Mouse (Mus musculus) thymus, postnatal 36 days (tissue): ENCODE results near the gene Rab13.

Experiments
- DNase-seq, 2 experiments: peaks; one replicate each; pipeline ENCODE4 v3.0.0; 2022; ENCODE audit warnings: mixed read lengths in 2 of 2

Rab13 gene

DNA sequence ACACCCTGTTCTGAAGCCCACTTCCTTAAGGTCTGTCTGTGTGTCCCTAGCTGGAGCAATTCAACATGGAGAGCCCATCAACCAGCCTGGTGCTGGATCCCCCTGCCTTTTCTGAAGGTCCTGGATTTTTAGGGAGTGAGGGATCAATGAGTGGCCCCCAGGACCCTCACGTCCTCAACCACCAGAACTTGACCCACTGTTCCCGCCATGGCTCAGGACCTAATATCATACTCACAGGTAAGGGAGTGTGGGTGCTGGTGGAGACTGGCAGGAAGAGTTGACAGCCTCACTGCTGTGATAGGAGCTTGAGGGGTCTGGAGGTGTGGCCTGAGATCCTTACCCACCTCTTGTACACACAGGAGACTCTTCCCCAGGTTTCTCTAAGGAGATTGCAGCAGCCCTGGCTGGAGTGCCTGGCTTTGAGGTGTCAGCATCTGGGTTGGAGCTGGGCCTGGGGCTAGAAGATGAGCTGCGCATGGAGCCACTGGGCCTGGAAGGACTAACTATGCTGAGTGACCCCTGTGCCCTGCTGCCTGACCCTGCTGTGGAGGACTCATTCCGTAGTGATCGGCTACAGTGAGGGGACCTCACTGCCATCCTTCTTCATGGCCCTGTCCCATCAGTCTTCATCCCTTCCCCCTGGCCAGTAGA, 49.8 kb downstream of the Rab13 start:
- DNase-seq, result no peak

DNA sequence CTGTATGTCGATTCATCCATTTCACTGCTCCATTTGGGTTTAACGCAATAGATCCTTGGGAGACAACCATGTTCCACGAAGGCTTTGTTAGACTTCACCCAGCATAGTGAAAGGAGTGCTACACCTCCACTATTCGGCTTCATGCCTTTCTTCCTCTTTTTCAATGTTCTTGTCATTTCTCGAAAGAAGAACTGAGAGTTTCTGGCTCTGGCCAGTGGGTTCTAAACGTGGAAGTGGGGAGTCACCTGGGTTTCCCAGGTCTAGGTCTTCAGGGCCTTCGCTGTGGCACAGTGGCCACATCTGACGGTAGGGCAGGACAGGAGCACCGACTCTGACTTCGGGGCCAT, 51.2 kb downstream of the Rab13 start:
- DNase-seq, result no peak

DNA sequence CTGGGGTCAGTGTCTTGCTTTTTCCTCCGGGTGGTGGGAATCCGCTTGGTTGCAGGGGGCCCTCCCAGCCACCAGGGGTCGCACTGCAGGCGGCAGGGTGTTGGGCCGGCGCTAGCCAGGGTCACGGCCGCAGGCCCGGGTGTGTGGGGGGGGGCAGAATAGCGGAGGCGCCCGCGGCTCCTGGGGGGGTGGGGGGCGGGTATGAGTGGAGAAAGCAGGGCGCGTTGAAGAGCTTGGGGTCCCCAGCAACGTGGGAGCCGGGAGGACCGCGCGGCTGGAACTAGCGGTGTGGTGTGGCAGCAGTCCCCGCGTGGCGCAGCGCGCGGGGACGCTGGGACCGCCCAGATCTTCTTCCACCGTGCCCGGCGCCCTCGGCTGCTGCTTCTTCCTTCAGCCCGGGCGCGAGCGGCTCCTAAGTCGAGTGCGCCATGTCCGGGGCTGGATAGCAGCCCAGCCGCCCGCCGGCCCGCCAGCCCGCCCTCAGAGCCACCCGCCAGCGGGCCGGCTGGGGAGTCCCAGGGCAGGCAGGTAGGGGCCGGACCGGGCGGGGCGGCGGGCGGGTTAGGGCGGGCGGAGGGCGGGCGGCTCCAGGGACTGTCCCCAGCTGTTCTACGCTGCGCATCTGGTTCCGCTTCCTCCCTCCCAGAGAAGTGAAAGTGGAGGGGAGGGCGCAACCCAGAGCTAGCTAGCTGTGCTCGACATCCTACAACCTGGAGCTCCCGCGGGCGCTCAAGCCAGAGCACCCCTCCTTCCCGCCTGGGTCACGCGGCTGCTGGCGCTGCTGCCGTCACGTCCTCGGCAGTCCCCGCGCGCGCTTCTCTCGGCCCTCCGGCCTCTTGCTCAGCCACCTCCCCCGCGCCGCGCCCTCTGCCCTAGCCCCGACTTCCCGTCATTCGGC, 51.8 kb downstream of the Rab13 start, which contains the start of gene Dennd4b:
TSS of gene Dennd4b (plus strand) at position 152 of the 898 bp plus-strand sequence.
- peak; percentile 89 to 91 for DNase-seq

DNA sequence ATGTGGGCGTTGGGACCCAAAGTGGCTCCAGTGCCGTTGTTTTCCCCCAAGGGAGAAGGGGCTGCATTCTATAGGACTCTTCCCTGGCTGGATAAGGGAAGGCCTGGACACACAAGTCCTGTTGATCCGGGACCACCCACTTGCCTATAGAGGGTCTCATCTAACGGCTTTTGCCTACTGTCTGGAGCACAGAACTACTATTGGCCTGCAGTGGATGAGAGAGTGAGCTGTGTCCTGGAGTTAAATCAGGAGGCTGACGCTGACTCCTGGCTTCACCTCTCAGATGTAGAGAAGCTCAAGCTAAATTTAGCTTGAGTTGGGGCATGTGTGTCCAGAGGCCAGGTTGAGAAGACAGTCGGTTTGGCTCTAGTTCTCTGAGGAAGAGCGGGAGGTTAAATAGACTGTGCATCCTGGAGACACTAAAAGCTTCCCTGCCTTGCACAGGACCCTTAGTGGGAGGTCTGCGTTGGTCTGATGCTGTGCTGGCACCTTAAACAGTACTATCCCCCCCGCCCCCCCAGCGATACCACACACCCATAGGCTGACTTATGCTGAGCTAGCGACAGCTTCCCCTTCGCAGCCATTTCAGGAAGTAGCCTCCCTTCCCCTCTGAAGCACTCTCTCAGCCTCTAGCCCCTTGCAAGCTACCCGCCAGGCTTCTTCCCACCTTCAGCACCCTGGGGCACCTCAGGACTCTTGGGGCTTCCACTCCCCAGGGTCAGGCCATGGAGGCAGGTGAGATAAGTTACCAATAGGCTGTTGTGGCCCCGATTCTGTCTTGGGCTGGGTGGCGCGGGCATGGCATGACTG, 52.6 kb downstream of the Rab13 start:
- DNase-seq, result peak; percentile 63 to 68

DNA sequence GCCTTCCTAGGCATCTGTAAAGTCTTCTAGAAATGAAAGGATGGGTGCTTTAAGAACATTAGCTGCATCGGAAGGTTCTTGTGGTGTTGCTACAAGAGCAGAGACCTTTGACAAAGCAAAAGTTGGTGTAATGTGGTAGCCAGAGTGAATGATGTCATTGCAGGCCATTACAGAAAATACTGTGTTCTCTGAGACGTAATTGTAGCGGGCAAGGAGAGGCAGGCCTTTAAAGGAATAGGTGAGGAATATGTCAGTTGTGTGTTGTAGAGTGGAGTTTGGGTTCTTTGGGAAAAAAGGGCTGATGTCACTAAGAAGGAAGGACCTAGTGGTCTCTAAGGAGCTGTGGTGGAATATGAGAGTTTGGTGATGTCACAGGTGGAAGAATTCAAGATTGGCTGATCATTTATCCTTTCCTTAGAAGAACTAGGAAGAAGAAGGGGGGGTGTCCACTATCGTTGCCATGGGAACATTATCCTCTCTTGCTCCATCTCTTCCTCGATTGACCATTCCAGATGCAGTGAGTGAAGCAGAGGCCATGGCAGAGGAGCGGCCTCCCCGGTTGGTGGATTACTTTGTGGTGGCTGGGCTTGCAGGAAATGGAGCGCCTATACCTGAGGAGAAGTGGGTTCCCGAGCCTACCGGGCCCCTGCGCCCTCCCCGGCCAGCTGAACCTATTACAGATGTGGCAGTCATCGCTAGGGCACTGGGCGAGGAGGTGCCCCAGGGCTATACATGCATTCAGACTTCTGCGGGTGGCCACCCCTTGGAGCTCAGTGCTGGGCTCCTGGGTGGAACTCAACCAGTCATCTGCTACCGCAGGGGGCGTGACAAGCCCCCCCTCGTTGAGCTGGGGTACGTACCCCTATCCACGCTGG, 53.6 kb downstream of the Rab13 start:
- DNase-seq, result peak; percentile 31 to 58

DNA sequence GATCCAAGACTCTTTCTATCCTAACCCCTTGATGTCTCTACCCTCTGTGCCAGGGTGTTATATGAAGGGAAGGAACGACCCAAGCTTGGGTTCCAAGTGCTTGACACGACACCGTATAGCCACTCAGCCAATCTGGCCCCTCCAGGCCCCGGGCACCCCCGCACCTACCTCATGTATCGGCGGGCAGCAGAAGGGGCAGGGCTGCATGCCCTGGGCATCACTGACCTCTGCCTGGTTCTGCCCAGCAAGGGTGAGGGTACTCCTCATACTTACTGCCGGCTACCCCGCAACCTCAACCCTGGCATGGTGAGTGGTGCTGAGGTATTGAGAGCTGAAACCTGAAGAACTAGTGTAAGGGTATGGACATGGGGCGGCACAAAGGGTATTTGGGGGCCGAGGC, 54.7 kb downstream of the Rab13 start:
- DNase-seq, result peak in 1 of 2 experiments; percentile 27

DNA sequence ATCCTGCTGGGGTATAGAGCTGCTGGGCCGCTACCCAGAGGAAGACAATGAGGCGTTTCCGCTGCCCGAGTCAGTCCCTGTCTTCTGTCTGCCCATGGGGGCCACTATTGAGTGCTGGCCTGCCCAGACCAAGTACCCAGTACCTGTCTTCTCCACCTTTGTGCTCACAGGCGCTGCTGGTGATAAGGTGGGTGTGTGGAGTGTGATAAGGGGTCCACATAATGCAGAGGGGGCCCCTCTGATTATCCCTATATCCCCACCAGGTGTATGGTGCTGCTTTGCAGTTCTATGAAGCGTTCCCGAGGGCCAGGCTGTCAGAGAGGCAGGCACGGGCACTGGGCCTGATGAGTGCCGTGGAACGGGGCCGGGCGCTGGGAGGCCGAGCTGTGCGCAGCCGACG, 55.5 kb downstream of the Rab13 start:
- no peak for DNase-seq

DNA sequence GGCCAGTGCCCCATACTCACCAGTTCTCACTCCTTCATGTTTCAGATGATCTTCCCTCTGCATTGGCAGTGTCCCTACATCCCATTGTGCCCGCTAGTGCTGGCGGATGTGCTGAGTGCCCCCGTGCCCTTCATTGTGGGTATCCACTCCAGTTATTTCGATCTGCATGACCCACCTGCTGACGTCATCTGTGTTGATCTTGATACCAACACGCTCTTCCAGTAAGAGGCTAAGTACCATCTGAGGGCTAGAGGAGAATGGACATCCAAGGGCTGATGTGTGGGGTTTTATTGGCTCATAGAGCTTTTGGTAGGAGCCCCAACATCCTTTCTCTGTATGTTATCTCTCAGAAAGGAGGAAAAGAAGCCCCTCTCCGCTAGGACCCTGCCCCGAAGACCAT, 57.3 kb downstream of the Rab13 start:
- no peak for DNase-seq

DNA sequence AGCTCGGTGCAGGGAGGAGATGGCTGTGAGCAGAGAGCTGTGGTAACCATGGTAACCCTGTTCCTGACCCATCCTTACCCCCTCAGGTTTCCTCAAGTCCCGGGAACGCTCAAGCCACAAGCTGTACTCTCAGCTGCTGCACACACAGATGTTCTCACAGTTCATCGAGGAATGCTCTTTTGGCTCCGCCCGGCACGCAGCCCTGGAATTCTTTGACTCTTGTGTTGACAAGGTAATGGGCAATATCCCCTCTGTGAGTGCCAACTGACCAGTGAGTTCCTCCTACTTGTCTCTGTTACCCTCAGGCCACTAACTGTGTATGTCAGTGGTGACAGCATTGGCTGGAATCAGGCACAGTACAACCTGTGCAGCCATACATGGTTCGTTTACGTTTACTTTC, 58.7 kb downstream of the Rab13 start:
- no peak for DNase-seq

DNA sequence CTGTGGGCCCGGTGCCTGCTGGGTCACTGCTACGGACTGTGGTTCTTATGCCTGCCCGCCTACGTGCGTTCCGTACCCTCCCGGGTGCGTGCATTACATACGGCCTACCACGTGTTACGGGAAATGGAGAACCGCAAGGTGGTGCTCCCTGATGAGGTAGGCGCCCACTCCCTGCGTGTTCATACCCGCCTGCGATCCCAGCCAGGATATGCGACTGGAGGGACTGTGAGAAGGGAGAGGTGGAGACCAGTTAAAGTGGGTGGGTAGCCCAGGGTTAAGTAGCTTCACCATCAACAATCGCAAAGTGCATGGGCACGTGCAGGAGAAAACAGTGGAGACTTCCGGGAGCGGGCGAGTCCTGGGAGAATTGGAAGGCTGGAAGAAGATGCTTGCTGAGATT, 60.4 kb downstream of the Rab13 start:
- no peak for DNase-seq

DNA sequence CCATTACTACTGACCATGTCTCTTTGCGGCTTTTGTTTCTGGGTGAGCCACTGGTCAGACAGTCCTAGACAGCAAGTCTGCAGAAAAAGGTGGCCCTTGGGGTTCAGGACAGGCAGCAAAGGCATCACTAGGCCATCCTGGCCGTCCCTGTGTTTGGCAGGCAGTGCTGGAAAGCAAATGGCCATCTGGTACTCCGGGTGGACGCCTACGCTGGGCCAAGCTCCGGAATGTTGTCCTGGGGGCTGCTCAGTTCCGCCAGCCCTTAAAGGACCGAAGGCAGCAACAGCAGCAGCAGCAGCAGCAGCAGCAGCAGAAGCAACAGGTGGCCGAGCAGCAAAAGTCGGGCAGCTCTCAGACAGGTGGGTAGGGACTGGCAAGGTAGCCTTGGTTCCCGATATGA, 61.8 kb downstream of the Rab13 start:
- no peak for DNase-seq
